Mouse (Mus musculus) cerebellum, adult 2 months (tissue): ENCODE measurements around the gene Cnbd2. TPM values are rescaled to one million over a fixed set of nuclear protein-coding genes. Genes with fewer than 3 reads are reported as not detected.

Experiments
- DNase-seq, 2 experiments: peaks; one replicate each; pipeline ENCODE4 v3.0.0; 2021
- H3K27ac ChIP-seq: fragments of 200-500 bp; 2 replicates; pipeline ENCODE4 v1.5.1; 2012; ENCODE audit warnings: low read length, control low read depth, inconsistent platforms; ENCODE audit not compliant: insufficient read depth
- H3K27me3 ChIP-seq: fragments of 200-500 bp; 2 replicates; pipeline ENCODE4 v1.6.1; 2012; ENCODE audit warnings: inconsistent platforms, mild to moderate bottlenecking, low read length, moderate library complexity; ENCODE audit not compliant: control insufficient read depth, insufficient read depth
- H3K4me1 ChIP-seq: fragments of 200-500 bp; 2 replicates; pipeline ENCODE4 v1.6.1; 2011; ENCODE audit warnings: low read length; ENCODE audit not compliant: control insufficient read depth, insufficient read depth
- H3K4me3 ChIP-seq: fragments of 200-500 bp; replicated peaks from 2 replicates; pipeline ENCODE3; 2011; ENCODE audit warnings: mild to moderate bottlenecking, low read depth, low read length, control low read depth; ENCODE audit not compliant: insufficient read depth
- CTCF ChIP-seq: fragments of 200-500 bp; IDR thresholded peaks from 2 replicates; pipeline ENCODE4 v1.5.1; 2011; ENCODE audit warnings: low read depth, mild to moderate bottlenecking, control low read depth, low read length, moderate library complexity, borderline replicate concordance; ENCODE audit not compliant: insufficient read depth
- POLR2A ChIP-seq: fragments of 200-500 bp; IDR thresholded peaks from 2 replicates; pipeline ENCODE4 v1.6.1; 2011; ENCODE audit warnings: low read length, control low read depth, borderline replicate concordance; ENCODE audit not compliant: insufficient read depth
- WGBS: fragments of 180-500 bp; shearing (Covaris S2); methylation state at CpG from one replicate; pipeline ENCODE4 v1.1.7; 2018; 5-methylcytosine and 5-hydroxymethylcytosine counted together
- polyA plus RNA-seq: library from polyadenylated mRNA; depleted of rRNA; stranded (reverse); fragments of >200 nt; gene quantifications from 2 replicates; pipeline ENCODE4 v1.2.3, GENCODE M21; 2012

Cnbd2 gene
- polyA plus RNA-seq, 1 experiment, result 9.5 TPM

DNA sequence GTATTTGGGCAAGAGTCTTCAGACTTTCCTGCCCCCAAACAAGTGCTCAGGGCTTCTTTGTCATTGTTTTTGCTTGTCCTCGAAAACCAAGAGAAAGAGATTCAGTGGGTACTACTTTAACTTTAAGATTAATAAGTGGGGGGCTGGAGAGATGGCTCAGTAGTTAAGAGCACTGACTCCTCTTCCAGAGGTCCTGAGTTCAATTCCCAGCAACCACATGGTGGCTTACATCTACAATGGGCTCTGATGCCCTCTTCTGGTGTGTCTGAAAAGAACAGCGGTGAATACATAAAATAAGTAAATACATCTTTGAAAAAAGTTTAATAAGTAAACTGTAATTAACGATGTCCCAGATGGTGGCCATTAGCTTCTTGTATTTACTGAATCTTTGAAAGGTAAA is 1.1 kb downstream of the Cnbd2 start:
- Histone ChIP-seq H3K4me1 (no peaks in the 10 kb centered on the region), H3K4me3 (peak overlapping the region; percentile 40), H3K27me3 (no peaks in the 10 kb centered on the region), H3K27ac (no peak overlapping the region)
- no peak for DNase-seq
- WGBS, result 47% methylated on average over 3 of the region's 3 CpGs
- no peak for TF ChIP-seq CTCF
- no peak for TF ChIP-seq POLR2A

DNA sequence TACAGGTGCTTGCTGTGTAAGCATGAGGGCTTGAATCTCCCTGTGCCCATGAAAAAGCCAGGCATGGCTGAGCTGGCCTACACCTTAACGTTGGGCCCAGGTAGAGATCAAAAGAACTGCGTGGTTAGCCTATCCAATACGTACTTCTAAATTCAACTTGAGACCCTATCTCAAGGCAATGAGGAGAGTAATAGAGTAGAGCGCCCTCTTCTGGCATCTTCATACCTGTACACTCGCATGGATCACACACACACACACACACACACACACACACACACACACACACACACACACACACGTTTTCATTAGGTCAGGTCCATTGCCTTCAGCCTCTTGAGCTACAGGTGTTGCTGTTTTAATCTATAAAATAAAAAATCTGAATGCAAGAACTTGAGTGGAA is 2.7 kb downstream of the Cnbd2 start:
- 97% methylated on average over 6 of the region's 6 CpGs for WGBS
- Histone ChIP-seq H3K27ac (no peak overlapping the region), H3K4me1 (no peaks in the 10 kb centered on the region), H3K4me3 (no peak overlapping the region), H3K27me3 (no peaks in the 10 kb centered on the region)
- TF ChIP-seq POLR2A, result no peak
- no peak for TF ChIP-seq CTCF
- no peak for DNase-seq

DNA sequence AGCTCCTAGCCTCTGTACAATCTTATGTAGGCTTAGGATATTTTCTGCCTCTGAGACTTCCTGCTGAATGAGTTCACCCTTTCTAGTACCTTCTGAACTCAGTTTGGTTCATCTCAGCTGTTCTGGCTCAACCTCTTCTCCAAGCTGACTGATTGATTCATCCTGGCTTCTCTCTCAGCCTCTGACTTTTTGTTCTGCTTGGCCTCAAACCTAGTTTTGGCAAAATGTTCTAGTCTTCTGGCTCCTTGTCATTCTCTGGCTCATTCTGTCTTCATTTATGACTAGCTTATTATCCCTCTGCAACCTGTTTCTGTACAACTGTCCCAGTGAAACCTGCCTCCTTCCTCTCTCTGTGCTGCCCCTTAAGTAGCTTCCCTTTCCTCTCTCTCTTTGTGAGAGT is 6.4 kb downstream of the Cnbd2 start:
- H3K27me3 ChIP-seq, result no peaks in the 10 kb centered on the region
- no peak overlapping the region for H3K27ac ChIP-seq
- no peak overlapping the region for H3K4me3 ChIP-seq
- no peak for TF ChIP-seq CTCF
- no peak for TF ChIP-seq POLR2A
- no peaks in the 10 kb centered on the region for H3K4me1 ChIP-seq
- DNase-seq, result no peak

DNA sequence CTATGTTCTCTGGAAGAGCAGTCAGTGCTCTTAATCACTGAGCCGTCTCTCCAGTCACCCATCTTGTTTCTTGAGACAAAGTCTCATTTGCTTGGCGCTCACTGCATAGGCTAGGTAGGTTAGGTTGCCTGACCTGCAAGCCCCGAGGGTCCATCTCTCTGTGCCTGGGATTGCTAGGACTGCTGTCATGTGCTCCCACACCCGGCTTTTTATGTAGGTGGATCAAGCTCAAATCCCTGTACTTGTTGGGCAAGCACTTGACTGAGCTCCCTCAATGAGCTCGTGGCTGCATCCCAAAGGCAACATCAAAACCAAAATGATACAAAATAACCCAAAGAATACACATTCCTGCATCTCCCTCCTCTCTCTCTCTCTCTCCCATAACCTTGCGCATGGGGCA is 9.4 kb downstream of the Cnbd2 start:
- no peaks in the 10 kb centered on the region for H3K4me1 ChIP-seq
- TF ChIP-seq CTCF (no peak), POLR2A (no peak)
- no peak for DNase-seq
- no peak overlapping the region for H3K27ac ChIP-seq
- 91% methylated on average over 6 of the region's 6 CpGs for WGBS
- no peak overlapping the region for H3K4me3 ChIP-seq
- no peaks in the 10 kb centered on the region for H3K27me3 ChIP-seq

DNA sequence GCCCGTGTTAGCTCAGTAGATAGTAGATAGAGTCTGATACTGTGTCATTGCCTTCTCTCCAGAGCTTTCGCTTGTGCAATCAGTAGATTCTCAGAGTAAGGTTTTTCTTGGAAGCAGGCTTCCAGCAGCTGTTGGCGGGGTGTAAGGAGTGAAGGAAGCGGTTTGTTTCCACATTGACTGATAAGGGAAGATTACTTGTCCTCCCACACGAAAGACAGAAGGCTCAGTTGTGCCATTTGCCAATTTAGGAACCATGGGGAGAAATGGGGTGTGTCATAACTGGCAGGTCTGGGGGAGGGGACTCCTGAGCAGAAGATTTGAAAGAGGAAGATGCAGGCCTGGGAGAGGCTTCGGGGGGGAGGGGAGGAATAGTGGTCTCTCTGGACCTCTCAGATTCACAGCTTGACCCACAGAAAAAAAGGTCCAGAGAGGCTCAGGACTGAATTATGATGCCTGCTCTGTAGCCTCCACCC is 12.1 kb downstream of the Cnbd2 start:
- DNase-seq, result no peak
- H3K27ac ChIP-seq, result no peak overlapping the region

DNA sequence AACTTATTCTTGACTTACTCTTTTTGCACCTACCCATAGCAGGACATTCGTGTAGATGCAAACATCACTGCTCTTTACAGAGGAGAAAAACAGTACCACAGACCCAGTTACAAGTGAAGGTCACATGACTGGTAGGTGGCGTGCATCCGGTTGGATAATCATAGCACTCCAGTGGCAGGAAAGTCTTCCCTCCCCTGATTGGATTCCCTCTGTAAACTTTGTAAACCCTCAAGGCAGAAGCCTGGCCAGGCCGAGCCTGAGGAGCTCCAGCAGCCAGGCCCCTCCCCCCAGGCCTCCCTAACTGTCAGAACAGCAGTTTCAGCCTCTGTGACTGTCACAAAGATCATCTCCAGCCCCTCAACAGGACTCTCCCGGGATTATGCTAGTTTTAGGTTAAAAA is 12.6 kb downstream of the Cnbd2 start:
- 58% methylated on average over 5 of the region's 5 CpGs for WGBS
- no peak for DNase-seq
- Histone ChIP-seq H3K27ac (no peak overlapping the region), H3K4me3 (no peak overlapping the region), H3K4me1 (no peaks in the 10 kb centered on the region), H3K27me3 (no peaks in the 10 kb centered on the region)
- TF ChIP-seq CTCF (no peak), POLR2A (no peak)

More for the DNA sequence above, 12.1 kb downstream of the Cnbd2 start:
- TF ChIP-seq CTCF (no peak), POLR2A (no peak)
- Histone ChIP-seq H3K27me3 (no peaks in the 10 kb centered on the region), H3K4me1 (no peaks in the 10 kb centered on the region), H3K4me3 (no peak overlapping the region)
- 64% methylated on average over 6 of the region's 6 CpGs for WGBS

DNA sequence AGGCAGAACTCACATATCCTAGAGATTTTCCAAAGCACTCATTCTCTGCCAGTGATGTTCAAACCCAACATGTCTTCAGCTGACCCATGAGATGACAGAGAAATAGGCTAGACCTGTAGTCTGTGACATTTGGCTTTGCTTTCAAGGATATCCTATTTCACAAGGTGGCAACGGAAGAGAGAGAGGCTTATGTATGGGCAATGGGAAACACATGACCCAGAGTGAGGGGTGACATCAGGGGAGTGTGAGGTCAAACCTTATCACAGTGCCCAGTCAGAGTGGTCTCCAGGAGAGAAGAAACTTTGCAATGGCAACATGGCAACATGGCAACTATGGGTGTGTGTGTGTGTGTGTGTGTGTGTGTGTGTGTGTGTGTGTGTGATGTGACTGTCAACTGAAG is 18.6 kb downstream of the Cnbd2 start:
- H3K4me3 ChIP-seq, result no peak overlapping the region
- DNase-seq, result no peak
- TF ChIP-seq CTCF (no peak), POLR2A (no peak)
- no peaks in the 10 kb centered on the region for H3K27me3 ChIP-seq
- H3K4me1 ChIP-seq, result no peaks in the 10 kb centered on the region
- no peak overlapping the region for H3K27ac ChIP-seq
- 76% methylated on average over 1 of the region's 1 CpGs for WGBS

DNA sequence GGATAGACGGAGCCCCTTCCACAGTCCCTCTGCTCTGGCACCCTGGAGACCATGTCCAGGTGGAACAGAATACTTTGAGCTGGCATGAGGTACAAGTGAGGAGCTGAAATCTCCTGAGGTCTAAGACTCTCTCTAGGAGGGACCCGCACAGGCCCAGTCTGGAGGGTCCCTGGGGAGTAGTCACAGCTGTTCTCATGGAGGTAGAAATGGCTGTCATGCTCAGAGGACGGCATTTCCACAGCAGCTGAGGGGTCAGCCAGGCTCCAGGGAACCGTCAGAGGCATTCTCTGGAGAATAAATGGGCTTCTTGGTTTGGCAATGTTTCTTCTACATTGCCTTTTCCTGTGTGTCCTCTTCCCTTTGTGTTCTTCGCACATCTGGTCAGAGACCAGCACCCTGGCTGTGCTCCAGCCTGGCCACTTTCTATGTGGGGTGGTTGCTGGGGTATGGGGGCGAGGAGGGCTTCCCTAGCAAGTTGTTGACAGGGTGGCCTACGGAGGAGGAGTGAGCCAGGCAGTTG is 19.4 kb downstream of the Cnbd2 start:
- Histone ChIP-seq H3K27ac (no peak overlapping the region), H3K4me3 (no peak overlapping the region), H3K27me3 (no peaks in the 10 kb centered on the region), H3K4me1 (no peaks in the 10 kb centered on the region)
- no peak for DNase-seq
- TF ChIP-seq POLR2A (no peak), CTCF (no peak)
- WGBS, result 68% methylated on average over 7 of the region's 7 CpGs

DNA sequence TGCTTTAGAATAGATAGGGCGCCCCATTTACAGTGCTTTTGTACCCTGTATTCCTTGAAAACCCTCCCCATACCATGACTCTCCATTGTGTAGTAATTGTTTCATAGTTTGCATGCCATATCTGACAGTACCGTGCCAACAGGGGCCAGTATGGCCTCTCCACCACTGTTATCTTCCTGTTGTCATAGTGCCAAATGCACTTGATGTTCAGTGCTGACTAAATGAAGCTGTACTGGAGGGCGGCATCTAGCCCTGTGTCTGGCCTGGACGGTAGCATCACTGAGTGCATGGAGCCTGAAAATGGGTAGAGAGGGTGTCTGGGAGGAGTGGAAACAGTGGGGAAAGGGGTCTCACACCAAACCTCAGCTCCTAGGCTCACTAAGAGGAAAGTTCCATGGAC is 28.0 kb downstream of the Cnbd2 start:
- DNase-seq, result no peak
- Histone ChIP-seq H3K27ac (no peak overlapping the region), H3K4me3 (no peak overlapping the region), H3K4me1 (no peaks in the 10 kb centered on the region; the same call in 1 of the 2 replicates), H3K27me3 (no peaks in the 10 kb centered on the region)
- 82% methylated on average over 4 of the region's 4 CpGs for WGBS
- TF ChIP-seq CTCF (no peak), POLR2A (no peak)
